Mouse (Mus musculus): Measurements from ENCODE around the gene Spock1. TPM values are rescaled to one million over a fixed set of nuclear protein-coding genes. Genes with fewer than 3 reads are reported as not detected.

The Spock1 gene
- polyA plus RNA-seq, 1 experiment from 2014 or later: 31.2 TPM

DNA sequence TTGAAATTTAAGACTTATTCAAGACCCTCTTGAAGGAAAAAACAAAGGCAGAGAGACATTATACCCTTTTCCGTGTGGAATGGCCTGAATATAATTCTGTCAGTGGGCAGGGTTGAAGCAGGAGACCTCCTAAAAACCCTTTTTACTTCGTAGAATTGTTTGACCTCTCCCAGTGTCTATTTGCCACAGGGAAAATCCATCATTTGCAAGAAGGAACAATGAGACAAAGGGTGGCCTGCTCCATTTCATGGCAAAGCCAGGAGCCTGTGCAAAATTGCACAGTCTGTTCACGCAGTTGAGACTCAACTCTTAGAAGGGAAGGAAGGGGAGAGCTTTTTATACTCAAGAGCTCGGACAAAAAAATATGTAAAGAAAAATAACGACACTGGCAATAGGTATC, 22.6 kb upstream of the Spock1 start:
- no peaks in the 10 kb centered on the region for H3K9me3 ChIP-seq (replicated peaks; ENCODE audit: control insufficient read depth, low read length)
- no peak overlapping the region for H3K4me3 ChIP-seq (ENCODE audit: low read depth, low read length)
- H3K4me1 ChIP-seq (ENCODE audit: control insufficient read depth, insufficient read depth, low read length): peaks cover 4% of the 10 kb centered on the region; the same call in 1 of the 2 replicates
- H3K27ac ChIP-seq (ENCODE audit: low read depth, low read length): no peak overlapping the region
- no peaks in the 10 kb centered on the region for H3K36me3 ChIP-seq (ENCODE audit: control insufficient read depth, insufficient read depth, low read length)
- no peak overlapping the region for H3K4me2 ChIP-seq (ENCODE audit: low read length)
- DNase-seq (ENCODE audit: low spot score) (no peak), ATAC-seq (no peak)
- no peaks in the 10 kb centered on the region for H3K27me3 ChIP-seq (replicated peaks; ENCODE audit: control insufficient read depth, insufficient read depth, low read length)
- no peak overlapping the region for H3K9ac ChIP-seq (ENCODE audit: low read length)
- 28% methylated on average over 5 of the region's 5 CpGs for WGBS

DNA sequence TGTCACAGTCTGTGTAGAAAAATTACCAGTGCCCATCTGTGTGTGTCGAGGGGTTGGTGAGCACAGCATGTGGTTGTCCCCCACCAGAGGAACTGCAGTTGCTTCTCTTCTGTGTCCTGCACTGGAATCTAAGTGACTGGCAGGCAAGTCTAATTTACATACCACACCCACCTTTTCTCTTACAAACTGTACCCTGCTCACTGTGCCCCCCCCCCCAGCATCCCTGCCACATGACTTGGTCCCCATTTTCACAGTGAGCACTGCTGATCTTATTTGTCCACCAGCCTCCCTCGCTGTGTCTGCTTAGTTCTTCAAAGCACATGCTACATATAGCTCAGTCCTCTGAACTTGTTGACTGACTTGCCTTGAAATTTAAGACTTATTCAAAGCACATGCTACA, 22.2 kb upstream of the Spock1 start:
- Histone ChIP-seq H3K36me3 (ENCODE audit: control insufficient read depth, insufficient read depth, low read length) (no peaks in the 10 kb centered on the region), H3K9ac (ENCODE audit: low read length) (no peak overlapping the region), H3K4me1 (ENCODE audit: control insufficient read depth, insufficient read depth, low read length) (peaks cover 4% of the 10 kb centered on the region; the same call in 1 of the 2 replicates), H3K4me3 (ENCODE audit: low read depth, low read length) (no peak overlapping the region), H3K27me3 (replicated peaks; ENCODE audit: control insufficient read depth, insufficient read depth, low read length) (no peaks in the 10 kb centered on the region), H3K9me3 (replicated peaks; ENCODE audit: control insufficient read depth, low read length) (no peaks in the 10 kb centered on the region), H3K4me2 (ENCODE audit: low read length) (no peak overlapping the region), H3K27ac (ENCODE audit: low read depth, low read length) (no peak overlapping the region)
- ATAC-seq: no peak
- 56% methylated on average over 2 of the region's 2 CpGs for WGBS
- DNase-seq (ENCODE audit: low spot score): no peak

DNA sequence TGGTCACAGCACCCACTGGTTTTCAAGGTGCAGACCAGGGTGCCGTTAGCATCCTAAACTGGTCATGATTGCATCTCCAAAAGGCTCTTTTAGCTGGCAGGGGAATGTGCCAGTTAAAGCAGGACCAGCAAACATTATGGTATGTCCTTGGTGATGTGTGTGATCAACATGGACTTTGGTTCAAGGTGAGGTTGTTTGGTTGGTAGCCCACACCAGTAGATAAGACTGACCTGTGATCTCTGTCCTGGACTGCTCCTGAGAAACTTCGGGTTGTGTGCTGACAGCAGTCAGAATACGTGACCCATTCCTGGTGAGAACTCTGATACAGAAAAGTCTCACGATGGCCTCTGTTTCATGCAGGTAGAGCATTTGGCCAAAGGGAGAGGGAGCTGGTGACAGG, 11.8 kb upstream of the Spock1 start:
- Histone ChIP-seq H3K4me2 (ENCODE audit: low read length) (no peak overlapping the region), H3K4me3 (ENCODE audit: low read depth, low read length) (no peak overlapping the region), H3K9me3 (replicated peaks; ENCODE audit: control insufficient read depth, low read length) (0 out of 2 replicates have a peak, but pooled peaks cover 2% of the 10 kb centered on the region), H3K4me1 (ENCODE audit: control insufficient read depth, insufficient read depth, low read length) (no peaks in the 10 kb centered on the region), H3K27me3 (replicated peaks; ENCODE audit: control insufficient read depth, insufficient read depth, low read length) (no peaks in the 10 kb centered on the region), H3K9ac (ENCODE audit: low read length) (no peak overlapping the region), H3K36me3 (ENCODE audit: control insufficient read depth, insufficient read depth, low read length) (no peaks in the 10 kb centered on the region), H3K27ac (ENCODE audit: low read depth, low read length) (no peak overlapping the region)
- ATAC-seq: no peak
- WGBS: 94% methylated on average over 4 of the region's 4 CpGs
- DNase-seq (ENCODE audit: low spot score): no peak

DNA sequence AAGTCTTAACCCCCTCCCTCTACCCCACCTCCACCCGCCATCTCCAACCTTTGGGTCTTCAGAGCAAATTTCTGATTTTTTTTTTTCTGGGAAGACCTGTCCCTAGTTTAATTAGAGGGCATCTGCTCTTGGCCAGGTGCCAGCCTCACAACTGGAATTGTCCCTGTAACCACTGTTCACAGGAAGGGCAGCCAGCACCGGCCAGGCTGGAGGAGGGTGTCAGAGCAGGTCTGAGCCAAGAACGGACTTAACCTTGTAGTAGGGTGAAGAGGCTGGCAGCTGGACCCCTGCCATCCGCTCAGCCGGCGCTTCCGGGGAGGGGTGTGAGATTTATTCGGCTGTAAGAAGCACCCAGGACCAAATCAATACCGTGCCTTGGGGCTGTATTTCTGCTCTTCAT, 3.0 kb upstream of the Spock1 start:
- no peaks in the 10 kb centered on the region for H3K4me1 ChIP-seq (ENCODE audit: control insufficient read depth, insufficient read depth, low read length)
- DNase-seq (ENCODE audit: low spot score): no peak
- ATAC-seq: no peak
- no peak overlapping the region for H3K27ac ChIP-seq (ENCODE audit: low read depth, low read length)
- H3K9ac ChIP-seq (ENCODE audit: low read length): no peak overlapping the region
- H3K9me3 ChIP-seq (replicated peaks; ENCODE audit: control insufficient read depth, low read length): no peaks in the 10 kb centered on the region
- H3K4me2 ChIP-seq (ENCODE audit: low read length): no peak overlapping the region
- H3K4me3 ChIP-seq (ENCODE audit: low read depth, low read length): no peak overlapping the region
- peaks cover 14% of the 10 kb centered on the region for H3K27me3 ChIP-seq (replicated peaks; ENCODE audit: control insufficient read depth, insufficient read depth, low read length)
- WGBS: 73% methylated on average over 9 of the region's 9 CpGs
- H3K36me3 ChIP-seq (ENCODE audit: control insufficient read depth, insufficient read depth, low read length): no peaks in the 10 kb centered on the region

DNA sequence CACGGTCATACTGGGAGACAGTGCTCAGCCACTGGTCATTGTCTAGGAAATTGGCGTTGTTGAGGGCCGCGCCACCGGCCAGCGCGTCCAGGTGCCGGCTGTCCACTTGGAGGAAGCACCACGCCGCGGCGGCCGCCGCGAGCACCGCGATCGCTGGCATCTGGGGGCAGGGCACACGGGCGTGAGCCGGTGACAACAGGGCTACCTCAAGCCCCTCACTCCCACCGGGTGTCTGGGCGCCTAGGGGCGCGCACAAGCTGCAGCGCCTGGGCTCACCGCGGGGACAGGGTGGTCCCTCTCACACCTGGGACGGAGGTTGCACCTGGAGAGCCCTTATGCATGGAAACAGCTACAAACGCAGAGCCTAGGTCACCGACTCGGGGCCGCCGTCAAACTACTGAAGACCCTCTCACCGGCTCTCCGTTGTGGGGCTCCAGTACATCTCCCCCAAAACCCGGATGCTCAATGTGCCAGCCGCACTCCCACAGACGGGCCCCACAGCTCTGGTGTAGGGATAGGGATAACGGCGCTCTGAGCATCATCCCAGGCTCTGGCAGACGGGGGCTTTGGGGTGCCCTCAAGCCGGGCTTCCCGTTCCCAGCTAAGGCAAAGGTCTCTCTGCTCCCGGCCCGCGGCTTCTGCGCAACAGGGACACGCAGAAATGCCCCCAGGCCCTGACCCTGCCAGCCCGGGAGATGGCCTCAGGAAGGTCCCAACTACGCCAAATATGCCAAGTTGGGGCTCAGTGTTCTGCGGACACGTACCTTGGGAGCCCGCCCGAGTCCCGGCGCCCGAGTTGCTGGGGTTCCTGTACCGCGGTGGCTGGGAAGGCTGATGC, 485 bp downstream of the Spock1 start:
- Histone ChIP-seq H3K9me3 (replicated peaks; ENCODE audit: control insufficient read depth, low read length) (no peaks in the 10 kb centered on the region), H3K27ac (ENCODE audit: low read depth, low read length) (no peak overlapping the region), H3K9ac (ENCODE audit: low read length) (peak overlapping the region; percentile 76), H3K36me3 (ENCODE audit: control insufficient read depth, insufficient read depth, low read length) (no peaks in the 10 kb centered on the region), H3K4me3 (ENCODE audit: low read depth, low read length) (peak overlapping the region; percentile 50), H3K27me3 (replicated peaks; ENCODE audit: control insufficient read depth, insufficient read depth, low read length) (peaks cover 14% of the 10 kb centered on the region), H3K4me2 (ENCODE audit: low read length) (peak overlapping the region; percentile 92), H3K4me1 (ENCODE audit: control insufficient read depth, insufficient read depth, low read length) (no peaks in the 10 kb centered on the region)
- peak; percentile 53 for DNase-seq (ENCODE audit: low spot score)
- 1% methylated on average over 60 of the region's 60 CpGs for WGBS
- peak; percentile 81 for ATAC-seq

DNA sequence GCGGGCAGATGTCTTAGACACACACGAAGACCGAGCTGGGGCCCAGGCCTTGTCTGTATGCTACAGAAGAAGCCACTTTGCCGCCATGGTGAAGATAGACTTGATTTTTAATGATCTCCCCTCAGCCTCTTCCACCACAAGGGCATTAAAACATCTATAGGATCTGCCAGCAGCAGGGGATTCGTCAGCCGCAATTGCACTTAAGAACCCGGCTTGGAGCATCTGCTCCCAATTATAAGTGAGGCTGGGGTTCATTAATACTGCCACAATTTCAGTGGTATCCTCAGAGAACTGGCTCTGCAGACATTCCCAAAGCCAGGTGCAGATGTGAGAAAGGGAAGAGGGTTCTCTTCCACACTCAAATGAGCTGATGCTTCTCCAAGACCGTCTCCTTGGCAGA, 13.5 kb downstream of the Spock1 start:
- Histone ChIP-seq H3K27ac (ENCODE audit: low read depth, low read length) (no peak overlapping the region), H3K36me3 (ENCODE audit: control insufficient read depth, insufficient read depth, low read length) (no peaks in the 10 kb centered on the region), H3K9ac (ENCODE audit: low read length) (no peak overlapping the region), H3K4me2 (ENCODE audit: low read length) (no peak overlapping the region), H3K4me3 (ENCODE audit: low read depth, low read length) (no peak overlapping the region), H3K27me3 (replicated peaks; ENCODE audit: control insufficient read depth, insufficient read depth, low read length) (no peaks in the 10 kb centered on the region), H3K9me3 (replicated peaks; ENCODE audit: control insufficient read depth, low read length) (no peaks in the 10 kb centered on the region), H3K4me1 (ENCODE audit: control insufficient read depth, insufficient read depth, low read length) (peaks cover 3% of the 10 kb centered on the region; the same call in 1 of the 2 replicates)
- WGBS: 73% methylated on average over 8 of the region's 8 CpGs
- DNase-seq (ENCODE audit: low spot score) (no peak), ATAC-seq (no peak)

DNA sequence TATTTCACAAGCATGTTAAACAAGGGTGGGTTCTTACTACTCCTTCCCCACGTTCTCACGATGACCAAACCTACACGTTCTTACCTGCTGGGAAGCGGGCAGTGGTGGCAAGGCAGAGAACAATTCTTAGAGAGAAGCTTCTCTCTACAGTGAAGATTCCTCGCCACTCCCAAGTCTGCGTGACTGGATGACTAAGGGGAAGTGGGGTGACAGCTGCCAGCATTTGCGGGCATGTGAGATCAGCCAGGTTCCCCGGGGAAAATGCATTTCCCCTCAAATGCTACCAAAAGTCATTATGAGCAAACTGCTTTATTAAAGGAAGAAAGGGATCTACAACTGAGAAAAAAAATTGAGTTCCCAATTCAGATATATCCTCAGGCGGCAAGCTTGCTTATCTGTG, 18.4 kb downstream of the Spock1 start:
- 73% methylated on average over 9 of the region's 9 CpGs for WGBS

DNA sequence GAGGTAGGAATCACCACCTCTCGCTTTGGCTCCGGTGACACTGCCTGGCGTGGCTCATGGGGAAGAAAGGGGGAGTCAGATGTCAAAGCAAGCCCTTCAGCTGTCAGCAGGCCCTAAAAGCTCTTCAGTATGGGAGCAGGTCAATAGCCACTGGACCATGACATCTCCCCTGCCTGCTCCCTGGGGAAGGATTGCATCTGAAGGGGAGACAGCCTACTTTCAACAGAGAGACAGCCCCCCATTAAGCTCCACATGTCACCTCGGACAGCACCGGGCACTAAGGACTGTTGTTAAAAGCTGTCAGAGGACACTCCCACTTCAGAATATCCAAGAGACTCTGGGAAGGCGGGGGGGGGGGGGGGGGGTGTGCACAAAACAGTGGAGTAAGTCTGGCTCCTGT, 19.1 kb downstream of the Spock1 start:
- Histone ChIP-seq H3K4me3 (ENCODE audit: low read depth, low read length) (no peak overlapping the region), H3K27me3 (replicated peaks; ENCODE audit: control insufficient read depth, insufficient read depth, low read length) (no peaks in the 10 kb centered on the region), H3K9ac (ENCODE audit: low read length) (no peak overlapping the region), H3K4me1 (ENCODE audit: control insufficient read depth, insufficient read depth, low read length) (peaks cover 8% of the 10 kb centered on the region; the same call in 1 of the 2 replicates), H3K36me3 (ENCODE audit: control insufficient read depth, insufficient read depth, low read length) (no peaks in the 10 kb centered on the region), H3K9me3 (replicated peaks; ENCODE audit: control insufficient read depth, low read length) (no peaks in the 10 kb centered on the region), H3K27ac (ENCODE audit: low read depth, low read length) (no peak overlapping the region), H3K4me2 (ENCODE audit: low read length) (no peak overlapping the region)
- DNase-seq (ENCODE audit: low spot score) (no peak), ATAC-seq (no peak)
- 8% methylated on average over 5 of the region's 6 CpGs for WGBS

More for the DNA sequence above, 18.4 kb downstream of the Spock1 start:
- DNase-seq (ENCODE audit: low spot score) (no peak), ATAC-seq (no peak)
- H3K27me3 ChIP-seq (replicated peaks; ENCODE audit: control insufficient read depth, insufficient read depth, low read length): no peaks in the 10 kb centered on the region
- H3K4me3 ChIP-seq (ENCODE audit: low read depth, low read length): no peak overlapping the region
- no peak overlapping the region for H3K27ac ChIP-seq (ENCODE audit: low read depth, low read length)
- H3K36me3 ChIP-seq (ENCODE audit: control insufficient read depth, insufficient read depth, low read length): no peaks in the 10 kb centered on the region
- no peak overlapping the region for H3K4me2 ChIP-seq (ENCODE audit: low read length)
- H3K9ac ChIP-seq (ENCODE audit: low read length): no peak overlapping the region
- no peaks in the 10 kb centered on the region for H3K9me3 ChIP-seq (replicated peaks; ENCODE audit: control insufficient read depth, low read length)
- peaks cover 8% of the 10 kb centered on the region; the same call in 1 of the 2 replicates for H3K4me1 ChIP-seq (ENCODE audit: control insufficient read depth, insufficient read depth, low read length)

DNA sequence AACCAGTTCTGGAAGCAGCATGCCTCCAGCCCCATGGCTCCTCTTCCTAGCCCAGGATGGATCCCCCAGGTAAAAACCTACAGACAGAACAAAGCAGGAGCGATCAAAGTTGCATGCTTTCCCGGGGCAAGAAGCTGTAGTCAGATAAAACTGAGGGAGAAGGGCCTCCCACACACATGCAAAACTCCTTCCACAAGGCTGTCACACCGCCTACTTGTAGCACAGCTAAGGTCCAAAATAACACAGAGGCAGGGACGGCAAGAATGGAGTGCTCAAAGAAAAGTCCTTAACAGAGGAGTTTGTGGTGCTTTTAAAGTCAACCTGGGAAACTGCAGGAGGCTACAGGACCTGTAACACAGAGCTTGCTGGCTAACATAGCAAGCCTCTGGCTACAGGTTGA, 28.3 kb downstream of the Spock1 start:
- Histone ChIP-seq H3K9me3 (replicated peaks; ENCODE audit: control insufficient read depth, low read length) (no peaks in the 10 kb centered on the region), H3K4me1 (ENCODE audit: control insufficient read depth, insufficient read depth, low read length) (no peaks in the 10 kb centered on the region), H3K27ac (ENCODE audit: low read depth, low read length) (no peak overlapping the region), H3K36me3 (ENCODE audit: control insufficient read depth, insufficient read depth, low read length) (no peaks in the 10 kb centered on the region), H3K27me3 (replicated peaks; ENCODE audit: control insufficient read depth, insufficient read depth, low read length) (no peaks in the 10 kb centered on the region), H3K4me3 (ENCODE audit: low read depth, low read length) (no peak overlapping the region), H3K9ac (ENCODE audit: low read length) (no peak overlapping the region), H3K4me2 (ENCODE audit: low read length) (no peak overlapping the region)
- DNase-seq (ENCODE audit: low spot score): no peak
- ATAC-seq: no peak
- WGBS: 30% methylated on average over 4 of the region's 4 CpGs

Measured in forebrain, embryonic 14.5 days (tissue).